Mouse (Mus musculus): ENCODE measurements around the gene Glp2r. TPM values are rescaled to one million over a fixed set of nuclear protein-coding genes. Genes with fewer than 3 reads are reported as not detected.

Glp2r gene
- total RNA-seq, 2 experiments from 2014 or later: 0.07 TPM; not detected in 1

GRCm38 (mm10) chr11:67731056-67731455 lies 39.9 kb downstream of the Glp2r start:
- ATAC-seq (ENCODE audit: poor library complexity, severe bottlenecking): no peak

DNA sequence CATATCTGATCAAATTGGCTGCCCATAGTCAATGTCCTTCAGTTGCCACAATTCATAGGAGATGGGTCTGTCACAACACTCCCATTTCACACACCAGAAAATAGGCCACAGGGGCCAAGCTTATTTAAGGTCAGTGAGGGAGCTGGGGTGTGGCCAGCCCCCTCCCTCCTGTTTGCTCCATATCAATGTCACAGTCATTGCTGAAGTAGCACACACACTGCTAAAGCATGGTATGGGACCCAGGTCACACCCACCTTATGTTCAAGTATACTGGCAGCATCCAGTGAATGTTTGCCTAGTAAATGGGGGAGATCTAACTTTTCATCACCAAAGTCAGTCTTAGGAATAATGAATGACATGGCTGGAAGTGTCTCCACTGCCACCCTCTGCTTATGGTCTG lies 42.2 kb downstream of the Glp2r start:
- no peak for ATAC-seq (ENCODE audit: poor library complexity, severe bottlenecking)

GRCm38 (mm10) chr11:67727095-67727494 lies 43.9 kb downstream of the Glp2r start:
- no peak for ATAC-seq (ENCODE audit: poor library complexity, severe bottlenecking)

DNA sequence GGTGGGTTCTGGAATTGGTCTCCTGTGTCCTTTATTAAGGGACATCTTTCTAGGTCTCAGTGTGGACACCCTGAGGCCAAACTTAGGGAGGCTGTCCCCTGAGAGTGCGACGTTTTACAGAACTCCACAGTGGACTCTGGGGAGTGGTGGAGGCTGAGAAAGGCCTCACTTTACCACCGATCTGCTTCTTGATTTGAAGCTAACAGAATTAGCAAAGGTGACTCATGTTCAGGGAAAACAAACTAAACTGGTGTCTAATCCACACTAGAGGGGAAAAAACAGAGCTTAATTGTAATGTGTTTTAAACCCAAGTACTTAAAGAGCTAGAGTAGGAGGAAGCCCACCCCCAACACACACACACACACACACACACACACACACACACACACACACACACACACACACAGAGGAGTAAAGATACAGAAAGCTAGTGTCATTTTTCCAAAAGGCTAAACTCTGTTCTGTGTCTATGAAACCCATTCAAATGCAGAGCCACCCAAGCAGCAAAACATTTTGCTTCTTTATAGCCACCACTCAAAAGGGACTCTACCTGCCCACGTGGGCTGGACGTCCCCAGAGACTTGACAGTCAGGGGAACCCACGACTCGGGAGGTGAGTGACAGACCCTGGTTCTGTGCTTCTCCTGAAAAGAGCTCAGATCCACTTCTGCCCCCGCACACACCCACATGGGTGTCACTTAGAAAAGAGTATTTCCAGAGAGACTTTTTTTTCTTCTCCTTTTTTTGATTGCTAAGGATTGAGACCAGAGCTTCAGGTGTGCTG lies 47.5 kb downstream of the Glp2r start:
- no peak for ATAC-seq (ENCODE audit: poor library complexity, severe bottlenecking)

GRCm38 (mm10) chr11:67722399-67723156 lies 48.4 kb downstream of the Glp2r start:
- no peak for ATAC-seq (ENCODE audit: poor library complexity, severe bottlenecking)

DNA sequence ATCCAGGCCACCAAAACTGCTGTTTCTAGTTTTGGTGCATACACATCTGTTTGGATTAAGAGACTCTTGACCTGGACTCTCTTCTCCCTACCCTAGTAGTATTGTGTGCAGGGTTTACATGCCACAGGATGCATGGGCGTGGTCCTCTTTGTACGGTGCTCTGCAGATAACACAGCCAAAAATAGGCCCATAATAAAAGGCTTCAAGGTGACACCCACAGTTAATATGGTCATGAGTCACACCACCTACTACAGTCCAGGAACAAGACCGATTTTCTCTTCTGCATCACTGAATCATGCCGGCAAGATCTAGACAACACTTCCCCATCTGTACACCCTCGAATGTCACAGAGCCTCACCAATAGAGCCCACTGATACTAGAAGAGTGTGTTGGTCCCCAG lies 49.5 kb downstream of the Glp2r start:
- no peak for ATAC-seq (ENCODE audit: poor library complexity, severe bottlenecking)

GRCm38 (mm10) chr11:67715382-67715781 lies 55.6 kb downstream of the Glp2r start:
- ATAC-seq (ENCODE audit: poor library complexity, severe bottlenecking): no peak

DNA sequence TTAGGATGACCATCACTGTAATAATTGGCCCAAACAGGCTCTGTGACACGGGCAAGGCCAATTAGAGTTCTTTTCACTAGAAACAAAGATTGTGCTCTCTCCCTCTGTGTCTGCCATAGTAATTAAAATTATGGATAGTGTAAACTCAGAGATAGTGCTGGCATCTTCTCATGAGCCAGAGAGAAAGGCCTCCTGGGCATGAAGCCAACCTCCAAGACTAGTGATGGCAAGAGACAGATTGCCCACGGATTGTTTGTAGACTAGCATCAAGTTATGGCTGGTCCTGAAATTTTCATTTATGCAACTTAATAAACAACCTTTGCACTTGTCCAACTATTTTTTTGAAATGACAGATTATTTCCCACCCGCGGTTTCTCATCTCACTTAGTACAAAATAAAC lies 58.0 kb downstream of the Glp2r start:
- no peak for ATAC-seq (ENCODE audit: poor library complexity, severe bottlenecking)

DNA sequence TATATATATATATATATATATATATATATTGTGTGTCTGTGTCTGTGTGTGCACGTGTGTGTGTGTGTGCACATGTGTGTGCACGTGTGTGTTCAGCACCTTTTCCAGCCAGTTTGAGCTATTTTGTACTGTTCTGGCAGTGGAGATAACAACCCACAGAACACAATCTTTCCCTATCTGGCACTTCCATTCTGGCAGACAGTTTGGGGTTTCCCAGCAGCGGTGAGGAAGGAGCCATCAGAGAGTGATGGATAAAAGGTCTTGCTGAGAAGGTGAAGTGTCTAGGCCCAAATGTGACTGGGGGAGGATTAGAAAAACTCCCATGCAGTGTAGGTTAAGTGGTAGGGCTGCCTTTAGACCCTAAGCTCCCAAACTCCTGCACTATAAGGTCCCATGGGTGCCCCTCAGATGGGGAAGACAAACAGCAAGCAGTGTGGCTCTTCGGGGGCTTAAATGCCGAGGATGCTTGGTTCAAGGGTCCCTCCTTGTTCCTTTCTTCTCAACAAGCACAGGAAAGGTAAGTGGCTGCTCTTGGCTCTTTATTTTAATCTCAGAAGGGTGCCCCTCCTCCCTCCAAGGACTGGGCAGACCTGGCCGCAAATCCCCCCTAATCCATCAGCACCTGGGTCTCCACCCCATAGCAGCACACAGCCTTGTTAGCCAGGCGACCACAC lies 76.1 kb downstream of the Glp2r start, which contains the start of gene Rcvrn:
Gene Rcvrn, plus strand, starts transcription at position 624 of the 674 bp plus-strand sequence.
- no peak for ATAC-seq (ENCODE audit: poor library complexity, severe bottlenecking)

GRCm38 (mm10) chr11:67686109-67686508 lies 84.8 kb downstream of the Glp2r start:
- no peak for ATAC-seq (ENCODE audit: poor library complexity, severe bottlenecking)

GRCm38 (mm10) chr11:67681871-67682270 lies 89.1 kb downstream of the Glp2r start:
- ATAC-seq (ENCODE audit: poor library complexity, severe bottlenecking): no peak

DNA sequence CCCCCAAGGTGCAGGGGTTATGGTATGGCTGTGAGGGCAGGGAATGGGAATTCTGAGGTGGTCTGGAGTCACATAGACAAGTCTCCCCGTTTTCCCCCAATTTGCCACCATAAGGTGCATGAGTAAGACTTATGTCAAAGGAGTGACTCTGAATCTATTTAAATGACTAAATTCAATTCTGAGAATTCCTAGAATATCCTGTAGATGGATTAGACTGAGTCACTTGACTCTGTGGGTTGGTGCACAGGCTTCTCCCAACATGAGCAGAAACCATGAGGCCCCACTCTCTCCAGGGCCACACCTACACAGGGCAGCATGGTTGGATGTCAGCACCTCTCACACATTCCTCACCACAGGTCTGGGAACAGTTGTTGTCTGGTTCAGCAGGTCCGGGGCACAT lies 91.0 kb downstream of the Glp2r start:
- no peak for ATAC-seq (ENCODE audit: poor library complexity, severe bottlenecking)

DNA sequence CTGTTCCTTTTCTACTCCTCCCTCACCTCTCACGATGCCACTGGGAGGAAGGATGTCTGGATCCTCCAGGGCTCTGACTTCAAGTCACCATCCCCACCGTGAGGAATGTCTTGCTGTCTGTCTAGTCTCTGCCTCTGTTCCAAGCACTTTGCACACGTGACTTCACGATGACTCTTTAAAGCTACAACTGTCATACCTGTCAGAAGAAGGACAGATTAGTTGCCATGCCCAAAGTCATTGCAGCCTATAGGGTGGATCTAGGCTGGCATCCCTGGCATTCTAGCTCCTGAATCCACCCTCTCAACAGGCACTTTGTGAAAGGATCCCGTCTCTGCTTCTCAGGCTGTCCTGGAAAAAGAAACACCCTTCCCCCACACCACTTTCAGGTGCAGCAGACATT lies 91.7 kb downstream of the Glp2r start:
- no peak for ATAC-seq (ENCODE audit: poor library complexity, severe bottlenecking)

- ATAC-seq (ENCODE audit: poor library complexity, severe bottlenecking): peak; percentile 79
These were observed 95.1 kb downstream of the Glp2r start for GRCm38 (mm10) chr11:67675562-67676540.

DNA sequence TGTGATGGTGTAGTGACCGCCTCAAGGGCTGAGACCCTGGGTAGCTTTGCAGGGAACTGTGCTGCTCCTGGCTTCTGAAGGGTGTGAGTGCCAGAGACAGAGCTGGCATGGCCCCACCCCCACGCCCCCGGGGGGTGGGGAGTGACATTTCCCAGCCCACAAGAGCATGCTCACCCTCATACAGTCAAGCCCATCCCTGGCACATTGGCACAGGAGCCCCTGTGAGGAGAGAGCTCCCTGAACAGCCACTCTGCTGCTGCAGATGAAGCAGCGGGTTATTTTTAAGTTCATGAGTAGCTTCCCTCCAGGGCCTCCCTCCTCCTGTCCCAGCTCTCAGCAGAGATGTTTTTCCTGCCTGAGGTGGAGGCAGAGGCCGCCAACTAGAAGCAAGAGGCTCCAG lies 98.8 kb downstream of the Glp2r start:
- no peak for ATAC-seq (ENCODE audit: poor library complexity, severe bottlenecking)

DNA sequence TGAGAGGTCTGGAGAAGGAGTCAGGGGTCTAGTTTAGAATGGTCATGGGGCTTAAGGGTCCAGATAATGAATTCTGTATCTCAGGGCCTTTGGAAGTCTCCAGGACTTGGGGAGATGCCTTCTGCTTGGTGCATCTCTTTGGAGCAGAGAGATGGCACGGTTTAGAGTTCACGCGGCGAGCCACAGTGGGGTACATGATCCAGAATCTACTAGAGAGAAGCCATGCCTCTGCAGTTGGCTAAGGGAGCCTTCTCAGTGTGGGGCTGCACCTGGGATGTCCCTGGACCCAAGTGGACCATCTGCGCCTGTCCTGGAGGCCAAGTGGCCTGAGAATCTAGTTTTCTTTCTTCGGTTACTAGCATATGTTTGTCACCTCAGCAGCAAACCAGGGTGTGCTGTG lies 100.9 kb downstream of the Glp2r start:
- no peak for ATAC-seq (ENCODE audit: poor library complexity, severe bottlenecking)

GRCm38 (mm10) chr11:67668460-67669007 lies 102.4 kb downstream of the Glp2r start:
- no peak for ATAC-seq (ENCODE audit: poor library complexity, severe bottlenecking)

- no peak for ATAC-seq (ENCODE audit: poor library complexity, severe bottlenecking)
These were observed 103.2 kb downstream of the Glp2r start for GRCm38 (mm10) chr11:67667531-67668332.

DNA sequence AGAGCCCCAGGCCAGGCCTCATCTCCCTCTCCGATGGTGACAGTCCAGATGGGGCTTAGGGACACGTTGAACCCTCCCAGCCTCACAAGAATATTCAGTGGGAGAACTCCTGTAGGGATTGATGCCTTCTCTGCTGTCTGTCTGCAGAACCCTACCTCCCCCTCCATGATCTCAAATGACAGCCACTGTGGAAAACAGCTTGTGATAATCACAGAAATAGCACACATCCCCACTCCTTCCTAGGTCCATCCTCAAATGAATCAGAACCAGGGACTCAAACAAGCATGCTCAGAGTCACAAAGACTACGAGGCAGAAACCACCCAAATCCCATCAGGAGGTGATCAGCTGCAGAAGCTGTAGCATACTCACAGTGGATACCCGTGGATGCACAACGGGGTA lies 104.8 kb downstream of the Glp2r start:
- ATAC-seq (ENCODE audit: poor library complexity, severe bottlenecking): no peak
